Mouse (Mus musculus): ENCODE measurements at regions not wholly inside any gene's neighbourhood (a gene's known extent, or its start where the extent isn't known, plus 50 kb on each side); places are given as distances from the start of the nearest gene placed in this dataset.

- no peak for DNase-seq (ENCODE audit: low spot score in 2 of 2)
Observed at GRCm38 (mm10) chr19:57541693-57542314, 69.0 kb upstream of the Atrnl1 start.

- no peak for DNase-seq (ENCODE audit: low spot score in 2 of 2)
Observed at GRCm38 (mm10) chr19:57542506-57542905, 68.3 kb upstream of the Atrnl1 start.

- DNase-seq (ENCODE audit: low spot score in 2 of 2), result peak in 1 of 2 experiments; percentile 13
Observed at GRCm38 (mm10) chr19:57543681-57544214, 67.1 kb upstream of the Atrnl1 start.

GRCm38 (mm10) chr19:57544229-57544879 lies 66.5 kb upstream of the Atrnl1 start:
- DNase-seq (ENCODE audit: low spot score in 2 of 2), result no peak

GRCm38 (mm10) chr19:57545071-57545470 lies 65.8 kb upstream of the Atrnl1 start:
- peak; percentile 62 to 66 for DNase-seq (ENCODE audit: low spot score in 2 of 2)

GRCm38 (mm10) chr19:57546039-57546438 lies 64.8 kb upstream of the Atrnl1 start:
- DNase-seq (ENCODE audit: low spot score in 2 of 2), result peak; percentile 44 to 45

- DNase-seq (ENCODE audit: low spot score in 2 of 2), result no peak
Observed at GRCm38 (mm10) chr19:57546519-57546918, 64.3 kb upstream of the Atrnl1 start.

GRCm38 (mm10) chr19:57548093-57548492 lies 62.7 kb upstream of the Atrnl1 start:
- no peak for DNase-seq (ENCODE audit: low spot score in 2 of 2)

- no peak for DNase-seq (ENCODE audit: low spot score in 2 of 2)
Observed at GRCm38 (mm10) chr19:57548661-57549060, 62.2 kb upstream of the Atrnl1 start.

GRCm38 (mm10) chr19:57552964-57553740 lies 57.7 kb upstream of the Atrnl1 start:
- no peak for DNase-seq (ENCODE audit: low spot score in 2 of 2)

- DNase-seq (ENCODE audit: low spot score in 2 of 2), result no peak
Observed at GRCm38 (mm10) chr19:57554086-57554485, 56.7 kb upstream of the Atrnl1 start.

GRCm38 (mm10) chr19:57555313-57555712 lies 55.5 kb upstream of the Atrnl1 start:
- DNase-seq (ENCODE audit: low spot score in 2 of 2), result no peak

GRCm38 (mm10) chr19:57558420-57558967 lies 52.3 kb upstream of the Atrnl1 start:
- DNase-seq (ENCODE audit: low spot score in 2 of 2), result no peak

GRCm38 (mm10) chr19:57560757-57561156 lies 50.1 kb upstream of the Atrnl1 start:
- DNase-seq (ENCODE audit: low spot score in 2 of 2), result no peak

Data from spleen, postnatal 36 days (tissue).